Mouse (Mus musculus) G1E (cell line): ENCODE data around the gene Nectin2.

Experiments
- CTCF ChIP-seq: IDR thresholded peaks from 2 replicates; pipeline ENCODE4 v1.5.1; 2012; ENCODE audit warnings: low read depth, low read length, inconsistent platforms, mixed read lengths
- GATA1 ChIP-seq: IDR thresholded peaks from 2 replicates; pipeline ENCODE4 v1.6.1; 2012; ENCODE audit warnings: borderline replicate concordance, low read length, inconsistent platforms, mixed read lengths
- GATA2 ChIP-seq: IDR thresholded peaks from 2 replicates; pipeline ENCODE4 v1.6.1; 2012; ENCODE audit warnings: low read depth, low read length, inconsistent platforms, borderline replicate concordance
- POLR2AphosphoS5 ChIP-seq: IDR thresholded peaks from 2 replicates; pipeline ENCODE4 v1.6.1; 2012; ENCODE audit warnings: low read depth, low read length, inconsistent platforms; ENCODE audit not compliant: insufficient replicate concordance

DNA sequence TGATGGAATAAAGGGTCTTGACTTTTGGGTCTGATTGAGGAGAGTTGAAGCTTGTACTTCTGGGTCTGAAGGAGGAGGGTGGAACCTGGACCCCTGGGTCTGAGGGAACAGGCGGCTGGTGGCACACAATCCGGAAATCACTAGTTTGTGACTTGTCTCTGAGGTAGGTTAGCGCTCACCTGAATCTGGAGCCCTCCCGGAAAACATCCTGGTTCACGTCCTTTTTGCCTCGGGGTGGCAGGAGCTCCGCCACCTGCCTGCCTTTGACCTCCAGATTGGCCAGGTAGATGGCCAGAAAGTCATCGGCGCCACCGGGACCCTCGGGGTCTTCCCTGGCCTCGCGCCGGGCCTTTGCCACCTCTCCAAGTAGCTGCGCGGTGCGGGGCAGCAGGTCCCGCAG, 46.0 kb upstream of the Nectin2 start:
- TF ChIP-seq GATA2 (no peak), GATA1 (no peak), CTCF (no peak), POLR2AphosphoS5 (no peak)
